Mouse (Mus musculus): ENCODE results near the gene Epb41l5. TPM values are rescaled to one million over a fixed set of nuclear protein-coding genes. Genes with fewer than 3 reads are reported as not detected.

Epb41l5 gene
- polyA plus RNA-seq, 1 experiment from 2014 or later, result 77.3 TPM

GRCm38 (mm10) chr1:119498536-119499231, 150.1 kb downstream of the Epb41l5 start:
- peaks cover 14% of the 10 kb centered on the region for H3K36me3 ChIP-seq (ENCODE audit: insufficient read depth, low read length)
- no peaks in the 10 kb centered on the region for H3K27me3 ChIP-seq (ENCODE audit: insufficient read depth, low read length)
- no peak overlapping the region for H3K4me2 ChIP-seq (replicated peaks; ENCODE audit: low read depth, low read length)
- 80% methylated on average over 9 of the region's 9 CpGs for whole genome bisulfite sequencing
- H3K9ac ChIP-seq (replicated peaks; ENCODE audit: low read length), result no peak overlapping the region
- no peak for ATAC-seq (ENCODE audit: low FRiP score, low TSS enrichment)
- peak overlapping the region; percentile 70 for H3K27ac ChIP-seq (ENCODE audit: low read length)
- H3K4me3 ChIP-seq (ENCODE audit: low read length), result no peak overlapping the region
- no peaks in the 10 kb centered on the region for H3K9me3 ChIP-seq (ENCODE audit: low read length)
- peaks cover 43% of the 10 kb centered on the region for H3K4me1 ChIP-seq (ENCODE audit: insufficient read depth, low read length)

- no peak overlapping the region for H3K4me2 ChIP-seq (replicated peaks; ENCODE audit: low read depth, low read length)
- no peak for ATAC-seq (ENCODE audit: low FRiP score, low TSS enrichment)
- H3K4me1 ChIP-seq (ENCODE audit: insufficient read depth, low read length), result peaks cover 43% of the 10 kb centered on the region
- no peak overlapping the region for H3K4me3 ChIP-seq (ENCODE audit: low read length)
- H3K9ac ChIP-seq (replicated peaks; ENCODE audit: low read length), result no peak overlapping the region
- H3K9me3 ChIP-seq (ENCODE audit: low read length), result no peaks in the 10 kb centered on the region
- WGBS, result 69% methylated on average over 5 of the region's 5 CpGs
- H3K36me3 ChIP-seq (ENCODE audit: insufficient read depth, low read length), result peaks cover 14% of the 10 kb centered on the region
- H3K27me3 ChIP-seq (ENCODE audit: insufficient read depth, low read length), result no peaks in the 10 kb centered on the region
- no peak overlapping the region for H3K27ac ChIP-seq (ENCODE audit: low read length)
Observed at GRCm38 (mm10) chr1:119497346-119498004, 151.3 kb downstream of the Epb41l5 start.

- WGBS, result 92% methylated on average over 6 of the region's 6 CpGs
- no peak overlapping the region for H3K9ac ChIP-seq (replicated peaks; ENCODE audit: low read length)
- peaks cover 59% of the 10 kb centered on the region for H3K4me1 ChIP-seq (ENCODE audit: insufficient read depth, low read length)
- no peak overlapping the region for H3K4me3 ChIP-seq (ENCODE audit: low read length)
- no peaks in the 10 kb centered on the region for H3K9me3 ChIP-seq (ENCODE audit: low read length)
- peaks cover 4% of the 10 kb centered on the region; the same call in 1 of the 2 replicates for H3K36me3 ChIP-seq (ENCODE audit: insufficient read depth, low read length)
- H3K27ac ChIP-seq (ENCODE audit: low read length), result no peak overlapping the region
- H3K27me3 ChIP-seq (ENCODE audit: insufficient read depth, low read length), result no peaks in the 10 kb centered on the region
- H3K4me2 ChIP-seq (replicated peaks; ENCODE audit: low read depth, low read length), result no peak overlapping the region
- no peak for ATAC-seq (ENCODE audit: low FRiP score, low TSS enrichment)
Observed at GRCm38 (mm10) chr1:119495396-119495775, 153.4 kb downstream of the Epb41l5 start.

Other genes starting within 250 kb of the Epb41l5 start
- gene Inhbb, start 226.8 kb downstream of the Epb41l5 start, polyA plus RNA-seq (2015; fragmentation: Nextera tagmentation; extraction: Ambion mirVana), result 0.32 and 0.36 TPM in 2 replicates
- gene Ralb, start 144.2 kb downstream of the Epb41l5 start, polyA plus RNA-seq (2015; fragmentation: Nextera tagmentation; extraction: Ambion mirVana), result 167 and 174 TPM in 2 replicates
- gene Tmem185b, start 122.8 kb downstream of the Epb41l5 start, polyA plus RNA-seq (2015; fragmentation: Nextera tagmentation; extraction: Ambion mirVana), result 32.9 and 33.1 TPM in 2 replicates
- gene Ptpn4, start 188.6 kb upstream of the Epb41l5 start, polyA plus RNA-seq (2015; fragmentation: Nextera tagmentation; extraction: Ambion mirVana), result 5.1 and 5.8 TPM in 2 replicates